Mouse (Mus musculus): Measurements from ENCODE around the gene Slc9a3r2.
A peak's percentile ranks its signal among the peaks of the same experiment; 100 is the strongest.
"Not testable (repeated sequence)": the region's sequence is repeated elsewhere in the genome, so short reads cannot be mapped to it uniquely, and the experiment has no call there.

The Slc9a3r2 gene

DNA sequence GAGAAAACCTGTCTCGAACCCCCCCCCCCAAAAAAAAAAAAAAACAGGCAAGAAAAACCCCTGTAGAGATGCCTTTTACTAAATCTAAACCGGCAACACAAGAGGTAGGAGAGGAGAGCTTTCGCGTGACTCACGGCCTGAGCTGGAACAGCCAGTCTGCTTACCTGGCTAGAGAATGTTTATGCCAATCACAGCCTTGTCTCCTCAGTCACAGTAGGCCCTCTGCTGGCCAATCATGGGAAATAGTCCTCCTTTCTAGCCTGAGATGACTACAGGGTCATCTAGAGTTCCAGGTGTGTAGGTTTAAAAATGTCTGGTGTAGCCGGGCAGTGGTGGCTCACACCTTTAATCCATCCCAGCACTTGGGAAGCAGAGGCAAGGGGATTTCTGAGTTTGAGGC lies 17.3 kb upstream of the Slc9a3r2 start:
- peak; percentile 80 for DNase-seq (ENCODE audit: low read depth, low spot score)

DNA sequence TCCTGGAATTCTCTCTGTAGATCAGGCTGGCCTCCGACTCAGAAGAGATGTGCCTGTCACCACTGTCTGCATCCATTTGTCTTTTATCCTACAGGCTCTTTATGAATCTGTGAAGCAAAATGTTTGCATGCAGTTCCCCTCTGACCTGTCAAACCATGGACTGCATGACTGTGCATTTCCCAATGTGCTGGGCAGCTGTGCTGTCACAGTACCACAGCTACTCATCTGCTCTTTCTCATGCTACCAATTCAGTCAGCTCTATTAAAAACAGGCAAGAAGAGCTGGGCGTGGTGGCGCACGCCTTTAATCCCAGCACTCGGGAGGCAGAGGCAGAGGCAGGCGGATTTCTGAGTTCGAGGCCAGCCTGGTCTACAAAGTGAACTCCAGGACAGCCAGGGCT lies 16.9 kb upstream of the Slc9a3r2 start:
- DNase-seq (ENCODE audit: low read depth, low spot score): not testable (repeated sequence)

DNA sequence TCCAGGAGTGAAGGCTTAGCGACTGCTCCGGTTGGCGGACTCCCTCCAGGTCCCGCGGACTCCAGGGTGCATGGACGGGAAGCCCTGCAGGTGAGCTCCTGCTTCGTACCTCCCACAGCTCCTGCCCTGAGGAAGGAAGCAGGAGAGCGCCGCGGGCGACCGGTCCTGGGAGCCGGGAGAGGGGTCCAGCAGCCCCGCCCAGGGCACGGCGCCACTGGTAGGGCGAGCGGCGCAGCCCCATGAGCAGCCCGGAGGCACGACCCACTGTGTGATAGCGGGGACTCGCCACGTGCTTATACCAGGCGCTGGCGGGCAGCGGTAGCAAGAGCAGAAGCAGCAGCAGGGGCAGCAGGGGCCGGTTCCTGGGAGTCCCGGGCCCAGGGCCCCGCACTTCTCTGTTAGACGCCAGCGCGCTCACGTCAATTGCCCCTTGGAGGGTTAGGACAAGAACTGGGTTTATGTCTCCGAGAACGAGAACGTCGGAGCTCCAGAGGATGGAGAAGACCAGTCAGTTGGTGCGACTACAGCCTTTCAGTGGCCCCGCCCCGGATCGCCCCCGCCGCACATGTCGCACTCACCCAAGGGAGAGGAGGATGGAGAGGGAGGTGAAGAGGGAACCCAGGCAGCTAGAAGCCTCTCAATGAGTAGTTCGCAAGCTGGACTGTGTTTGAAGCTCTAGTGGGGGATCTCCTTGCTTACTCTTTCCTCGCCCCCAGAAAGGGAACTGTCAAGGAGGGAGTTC lies 8.1 kb upstream of the Slc9a3r2 start, which contains the start of gene Npw:
Gene Npw (minus strand): TSS at position 441 of the 742 bp plus-strand sequence.
- DNase-seq (ENCODE audit: low read depth, low spot score): no peak

DNA sequence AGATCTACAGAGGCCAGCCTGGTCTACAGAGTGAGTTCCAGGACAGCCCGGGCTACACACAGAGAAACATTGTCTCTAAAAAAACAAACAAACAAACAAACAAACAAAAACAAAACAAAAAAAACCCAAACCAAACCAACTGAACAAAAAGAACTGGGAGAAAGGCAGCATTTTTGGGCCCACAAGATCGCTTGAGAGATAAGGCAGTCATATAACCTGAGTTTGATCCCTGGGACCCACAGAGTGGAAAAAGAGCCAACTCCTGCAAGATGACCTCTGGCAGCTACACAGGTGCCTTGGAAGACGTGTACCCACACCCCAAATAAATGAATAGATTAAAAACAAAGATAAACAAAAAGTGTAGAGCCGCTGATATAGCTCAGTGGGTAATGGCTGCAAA lies 4.8 kb upstream of the Slc9a3r2 start:
- no peak for DNase-seq (ENCODE audit: low read depth, low spot score)

DNA sequence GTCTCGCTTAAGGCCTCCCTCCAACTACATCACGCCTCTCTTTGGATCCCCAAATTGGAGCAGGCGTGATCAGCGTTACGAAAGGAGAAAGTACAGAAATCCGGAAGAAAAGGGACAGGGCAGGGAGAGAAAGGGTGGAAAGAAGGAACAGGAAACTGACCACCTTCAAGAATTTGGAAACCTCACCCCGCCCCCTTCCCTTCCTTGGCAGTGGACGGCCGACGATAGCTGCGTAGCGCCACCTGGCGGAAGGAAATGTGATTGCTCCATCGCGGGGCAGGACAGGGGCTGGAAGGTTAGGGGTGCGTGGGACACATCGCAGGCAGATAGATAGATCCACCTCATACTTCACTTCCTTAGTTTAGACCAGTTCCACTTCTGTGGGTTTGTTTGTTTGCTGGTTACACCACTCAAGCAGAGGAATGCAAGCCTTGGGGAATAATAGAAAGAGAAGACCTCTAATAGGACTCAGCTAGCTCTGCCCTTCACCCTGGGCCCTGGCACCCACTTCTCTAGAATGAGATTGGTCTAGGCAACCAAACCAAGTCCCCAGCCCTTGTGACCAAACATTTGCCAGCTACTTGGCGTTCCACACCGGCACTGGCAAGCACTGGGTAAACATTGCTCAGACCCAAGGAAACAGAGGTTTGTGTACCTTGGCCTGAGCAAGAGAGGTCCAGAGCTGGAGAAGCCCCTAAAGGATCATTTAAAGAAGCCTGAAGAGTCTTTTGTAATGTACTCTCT lies 4.0 kb upstream of the Slc9a3r2 start:
- peak; percentile 80 for DNase-seq (ENCODE audit: low read depth, low spot score)

DNA sequence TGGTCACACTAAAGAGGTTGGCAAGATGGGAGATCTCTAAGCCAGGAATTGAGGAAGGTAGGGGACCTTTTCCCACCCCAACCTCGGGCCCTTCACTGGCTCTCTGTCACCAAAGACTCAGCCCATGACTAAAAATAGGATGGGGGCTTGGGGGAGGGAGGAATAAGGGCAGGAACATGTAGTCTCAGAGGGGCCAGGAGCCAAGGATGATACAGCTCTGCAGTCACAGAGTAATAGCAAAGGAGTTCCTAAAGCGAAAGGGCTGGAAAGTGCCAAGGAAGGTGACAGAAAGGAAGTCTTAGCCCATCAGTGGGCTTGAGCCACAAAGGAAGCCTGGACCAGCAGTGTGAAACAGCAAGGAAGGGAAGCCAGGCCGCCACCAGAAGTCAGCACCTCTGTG lies 1.7 kb upstream of the Slc9a3r2 start:
- no peak for DNase-seq (ENCODE audit: low read depth, low spot score)

DNA sequence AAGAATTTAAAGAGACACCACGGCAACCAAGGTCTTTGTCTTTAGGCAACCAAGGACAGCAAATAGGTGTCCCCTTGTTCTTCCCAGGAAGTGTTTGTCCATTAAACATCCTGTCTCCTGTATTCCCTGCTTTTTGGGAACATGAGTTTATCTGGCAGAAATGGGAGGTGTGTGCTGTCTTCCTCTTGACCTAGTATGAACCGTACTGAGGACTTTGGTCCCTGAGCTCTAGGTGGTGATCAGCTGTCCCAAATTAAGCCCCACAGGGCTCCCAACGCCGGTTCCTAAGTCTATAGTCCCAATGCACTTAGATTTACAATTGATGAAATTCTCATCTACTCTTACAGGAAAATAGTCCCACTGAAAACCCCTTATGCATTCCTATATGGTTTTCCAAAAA lies 639 bp upstream of the Slc9a3r2 start:
- DNase-seq (ENCODE audit: low read depth, low spot score): no peak

DNA sequence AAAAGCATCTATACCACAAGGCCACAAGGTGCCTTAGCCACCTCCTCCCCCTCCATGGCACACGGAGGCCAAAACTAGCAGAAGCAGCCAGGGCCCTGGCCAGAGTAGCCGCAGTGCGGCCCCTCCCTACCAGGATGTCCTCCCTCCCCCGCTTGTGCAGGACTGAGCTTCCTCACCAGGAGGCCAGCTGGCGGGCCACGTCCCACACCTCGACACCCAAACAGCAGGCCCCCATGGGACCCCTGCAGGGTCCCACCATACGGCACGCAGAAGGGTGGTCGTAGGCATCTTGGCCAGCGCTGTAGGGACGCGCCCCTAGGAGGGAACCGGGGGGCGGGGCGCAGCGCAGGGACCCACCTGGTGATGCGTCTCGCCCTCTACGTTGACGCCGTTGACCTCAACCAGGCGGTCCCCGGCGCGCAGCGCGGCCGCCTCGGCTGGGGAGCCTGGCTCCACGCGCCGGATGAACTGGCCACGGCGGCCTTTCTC lies 502 bp downstream of the Slc9a3r2 start:
- no peak for DNase-seq (ENCODE audit: low read depth, low spot score)

DNA sequence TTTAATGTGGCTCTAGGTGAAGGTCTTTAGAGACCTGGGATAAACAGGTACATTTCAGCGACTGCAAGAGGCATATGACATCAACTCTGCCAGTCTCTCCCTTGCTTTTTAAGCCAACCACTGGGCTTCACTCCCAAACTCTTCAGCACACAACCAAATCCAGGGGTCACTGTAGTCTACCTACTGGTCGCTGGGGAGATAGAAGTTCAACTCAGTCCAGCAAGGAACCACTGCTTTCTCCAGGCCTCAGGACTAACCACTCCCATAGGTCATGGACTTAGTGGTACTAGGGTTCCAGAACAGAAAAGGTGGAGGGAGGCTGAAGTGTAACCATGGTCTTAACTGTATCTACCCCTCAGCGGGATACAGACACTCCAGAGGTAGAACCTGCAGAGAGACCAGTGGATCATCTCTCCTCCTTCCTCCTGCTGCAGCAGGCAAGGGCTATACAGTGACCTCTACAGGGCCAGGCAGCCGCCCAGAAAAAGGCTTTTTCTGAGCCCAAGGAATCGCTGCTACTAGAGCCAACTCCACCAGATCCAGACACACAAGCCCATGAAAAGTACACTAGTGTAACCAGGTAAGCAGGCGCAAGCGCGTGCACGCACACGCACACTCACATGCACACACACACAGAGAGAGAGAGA lies 1.3 kb downstream of the Slc9a3r2 start:
- DNase-seq (ENCODE audit: low read depth, low spot score): no peak

DNA sequence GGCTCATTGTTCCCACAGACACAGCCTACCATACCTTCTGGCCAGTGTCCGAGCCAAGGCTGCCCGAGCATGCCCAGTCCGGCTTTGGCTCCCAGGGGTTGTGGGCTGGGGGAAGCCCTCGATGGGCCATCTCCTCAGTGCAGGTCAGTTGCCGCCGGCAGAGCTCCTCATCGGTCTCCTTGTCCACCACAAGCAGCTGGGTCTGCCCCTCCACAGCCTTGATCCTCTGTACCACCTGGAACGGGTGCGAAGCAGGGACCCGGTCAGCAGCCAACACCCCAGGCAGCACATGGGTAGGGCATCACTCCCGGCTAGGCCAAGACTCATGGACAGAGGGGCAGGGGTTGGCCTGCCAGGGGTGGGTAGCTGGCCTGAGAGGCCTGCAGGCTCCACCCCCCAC lies 2.6 kb downstream of the Slc9a3r2 start:
- no peak for DNase-seq (ENCODE audit: low read depth, low spot score)

DNA sequence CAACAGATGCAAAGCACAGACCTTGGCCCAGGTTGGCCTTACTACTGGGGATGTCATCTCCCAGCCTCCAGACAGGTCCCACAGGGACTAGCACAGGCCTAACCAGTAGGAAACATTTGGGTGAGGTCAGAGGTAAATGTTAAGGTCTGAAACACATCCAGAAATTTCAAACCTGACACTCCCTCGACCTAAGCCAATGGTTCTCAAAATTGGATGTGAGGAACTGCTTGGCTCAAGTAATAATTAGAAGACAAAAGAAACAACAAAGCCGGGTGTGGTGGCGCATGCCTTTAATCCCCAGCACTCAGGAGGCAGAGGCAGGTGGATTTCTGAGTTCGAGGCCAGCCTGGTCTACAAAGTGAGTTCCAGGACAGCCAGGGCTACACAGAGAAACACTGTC lies 3.7 kb downstream of the Slc9a3r2 start:
- DNase-seq (ENCODE audit: low read depth, low spot score): no peak

DNA sequence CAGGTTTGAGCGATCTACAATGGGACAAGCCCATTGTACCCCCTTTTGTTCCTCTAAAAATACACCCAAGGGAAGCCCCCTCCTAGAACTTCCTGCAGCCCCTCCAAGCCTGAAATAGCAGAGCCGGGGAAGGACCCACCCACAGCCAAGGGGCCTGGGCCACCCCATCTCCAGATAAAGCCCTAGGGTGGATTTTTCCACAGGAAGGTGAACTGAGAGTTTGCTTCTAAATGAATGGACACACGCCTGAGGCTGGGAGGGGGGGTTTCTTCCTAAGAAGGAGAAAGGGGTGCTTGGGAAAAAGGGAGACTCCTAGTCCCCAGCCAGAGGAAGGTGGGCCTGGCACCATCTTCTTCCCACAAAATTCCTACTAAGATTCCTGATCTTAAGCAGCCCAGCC lies 4.2 kb downstream of the Slc9a3r2 start:
- DNase-seq (ENCODE audit: low read depth, low spot score): no peak

DNA sequence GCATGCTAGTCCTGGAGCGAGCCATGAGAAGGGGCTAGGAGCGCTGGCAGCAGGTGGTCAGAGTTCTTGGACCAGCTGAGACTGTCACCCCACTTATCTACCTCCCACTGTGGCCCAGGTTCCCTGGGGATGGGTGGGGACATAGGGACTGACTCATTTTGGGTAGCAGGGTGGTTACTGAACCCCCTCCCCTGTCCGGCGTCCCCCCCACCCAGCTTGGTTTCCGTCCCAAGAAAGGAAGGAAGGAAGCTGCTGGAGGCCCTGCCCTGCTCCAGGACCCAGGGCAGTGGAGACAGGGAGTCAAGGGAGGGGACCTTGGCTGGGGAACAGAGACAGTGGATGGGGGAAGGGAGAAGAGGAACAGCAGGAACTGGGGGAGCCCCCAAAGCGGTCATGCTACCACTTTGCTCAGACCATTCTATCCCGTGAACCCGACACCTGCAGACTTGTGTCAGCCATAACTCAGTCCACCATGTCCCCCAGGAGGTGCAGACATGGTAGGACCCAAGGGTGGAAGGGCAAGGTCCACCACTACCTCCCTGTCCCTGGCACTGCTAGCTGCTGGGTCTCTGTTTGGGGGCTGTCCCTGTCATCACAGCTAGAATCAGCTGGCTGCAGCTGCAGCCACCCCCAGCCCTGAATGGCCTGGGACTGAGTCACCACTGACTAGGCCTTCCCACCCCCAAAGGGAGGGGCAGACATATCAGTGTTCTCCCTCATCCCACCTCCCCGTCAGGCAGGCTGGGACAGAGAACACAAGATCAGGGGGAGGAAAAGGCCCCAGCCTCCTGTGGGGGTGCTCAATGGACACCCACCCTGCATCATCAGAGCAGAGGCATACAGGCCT lies 5.0 kb downstream of the Slc9a3r2 start:
- DNase-seq (ENCODE audit: low read depth, low spot score): peak; percentile 64

DNA sequence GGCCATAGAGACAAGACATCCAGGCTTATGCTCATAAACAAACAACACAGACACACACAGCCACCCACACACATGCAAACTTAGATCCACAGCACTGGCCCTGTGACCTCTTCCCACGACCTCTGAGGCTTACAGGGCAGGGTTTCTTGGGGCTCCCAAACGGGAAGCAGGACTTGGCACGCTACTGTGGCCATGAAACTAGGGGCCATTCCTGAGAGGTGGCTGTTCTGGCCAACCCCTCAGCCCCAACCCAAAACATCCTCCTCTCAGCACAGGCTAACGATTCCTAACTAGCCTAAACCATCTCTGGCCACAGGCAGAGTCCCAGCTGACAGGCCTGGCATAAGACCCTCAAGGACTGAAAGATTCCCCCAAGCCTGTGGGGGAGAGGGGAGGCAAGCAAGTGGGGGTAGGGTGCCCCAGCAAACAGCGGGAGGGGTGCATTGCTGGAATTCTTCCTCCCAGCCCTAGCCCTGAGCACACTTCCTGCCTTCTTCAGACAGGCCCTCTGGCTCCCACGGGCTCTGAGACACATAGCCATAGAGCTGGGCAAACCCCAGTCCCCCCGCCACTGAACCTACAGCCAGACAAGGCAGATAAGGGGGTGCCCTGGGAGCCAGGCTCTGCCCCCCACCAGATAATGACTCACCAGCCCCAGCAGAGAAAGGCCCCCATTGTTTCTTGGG lies 6.0 kb downstream of the Slc9a3r2 start:
- DNase-seq (ENCODE audit: low read depth, low spot score): no peak

DNA sequence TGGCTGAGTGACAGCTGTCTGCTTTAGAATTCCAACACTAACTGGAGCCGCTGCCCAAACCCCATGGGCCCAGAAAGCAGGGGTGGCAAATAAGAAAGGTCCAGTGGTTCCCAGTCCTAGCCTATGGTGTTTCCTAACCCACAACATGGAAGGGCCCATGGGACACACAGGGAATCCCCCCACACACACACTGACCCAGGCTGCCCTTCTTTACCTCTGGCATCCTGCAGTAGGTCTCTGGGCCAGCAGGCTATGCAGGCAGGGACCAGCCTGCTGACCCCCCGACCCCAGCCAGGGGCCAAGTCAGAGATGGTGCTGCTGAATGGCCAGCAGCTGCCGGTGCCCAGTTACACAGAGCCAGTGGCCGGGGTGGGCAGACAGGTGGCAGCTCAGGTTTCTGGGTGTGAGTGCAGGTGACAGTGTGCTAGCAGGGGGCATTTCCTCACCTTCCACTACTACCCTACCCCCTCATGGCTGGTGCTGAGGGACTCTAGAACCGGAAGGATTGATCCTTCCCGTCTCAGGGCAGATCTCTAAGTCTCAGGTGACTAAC lies 7.3 kb downstream of the Slc9a3r2 start:
- no peak for DNase-seq (ENCODE audit: low read depth, low spot score)

DNA sequence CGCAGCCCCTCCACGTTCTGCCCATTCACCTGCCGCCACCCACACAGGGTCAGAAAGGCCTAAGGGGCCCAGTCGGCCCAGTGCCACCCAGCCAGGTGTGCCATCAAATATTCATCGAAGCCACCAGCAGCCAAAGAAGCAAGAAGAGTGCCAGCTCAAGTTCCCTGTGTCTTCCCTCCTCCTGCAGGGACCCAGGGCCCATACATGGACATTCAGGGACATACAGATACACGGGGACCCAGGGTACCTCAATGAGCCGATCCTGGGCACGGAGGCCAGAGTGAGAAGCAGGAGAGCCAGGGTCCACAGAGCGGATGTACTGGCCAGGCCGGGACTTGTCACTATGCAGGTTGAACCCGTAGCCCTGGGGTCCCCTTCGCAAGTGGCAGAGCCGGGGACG lies 8.2 kb downstream of the Slc9a3r2 start:
- no peak for DNase-seq (ENCODE audit: low read depth, low spot score)

DNA sequence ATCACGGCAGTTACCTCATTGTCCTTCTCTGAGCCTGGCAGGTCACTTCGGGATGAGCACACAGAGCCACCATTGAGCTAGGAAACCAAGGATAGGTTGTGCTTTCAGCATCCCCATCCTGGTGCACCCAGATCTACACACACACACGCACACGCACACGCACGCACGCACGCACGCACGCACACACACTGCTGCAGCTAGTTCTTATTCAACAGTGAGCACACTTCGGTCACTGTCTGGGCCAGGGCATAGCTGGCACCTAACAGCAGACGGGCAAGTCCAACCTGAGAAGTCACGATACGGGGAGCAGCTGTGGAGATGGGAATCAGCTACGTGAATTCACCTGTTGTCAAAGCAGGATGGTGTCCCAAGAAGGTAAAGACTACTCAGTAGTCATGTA lies 9.5 kb downstream of the Slc9a3r2 start:
- DNase-seq (ENCODE audit: low read depth, low spot score): no peak

DNA sequence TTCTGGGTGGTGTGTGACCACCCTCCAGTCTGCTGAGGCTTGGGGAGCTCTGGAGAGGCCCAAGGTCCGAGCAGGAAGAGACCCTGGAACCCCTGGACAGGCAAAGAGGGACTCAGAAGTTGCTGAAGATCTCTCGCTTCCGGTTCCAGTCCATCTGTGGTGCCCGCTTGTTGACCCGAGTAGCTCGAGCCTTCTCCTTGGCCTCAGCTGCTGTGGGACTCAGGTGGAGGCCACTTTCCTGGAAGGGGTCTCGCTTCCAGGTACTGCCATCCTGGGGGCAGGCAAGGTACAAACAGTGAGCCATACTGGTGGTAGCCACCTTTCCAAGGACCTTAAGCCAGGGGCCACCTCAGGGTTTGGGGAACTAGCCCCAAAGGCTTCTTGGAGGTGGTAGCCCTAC lies 10.0 kb downstream of the Slc9a3r2 start:
- DNase-seq (ENCODE audit: low read depth, low spot score): no peak

DNA sequence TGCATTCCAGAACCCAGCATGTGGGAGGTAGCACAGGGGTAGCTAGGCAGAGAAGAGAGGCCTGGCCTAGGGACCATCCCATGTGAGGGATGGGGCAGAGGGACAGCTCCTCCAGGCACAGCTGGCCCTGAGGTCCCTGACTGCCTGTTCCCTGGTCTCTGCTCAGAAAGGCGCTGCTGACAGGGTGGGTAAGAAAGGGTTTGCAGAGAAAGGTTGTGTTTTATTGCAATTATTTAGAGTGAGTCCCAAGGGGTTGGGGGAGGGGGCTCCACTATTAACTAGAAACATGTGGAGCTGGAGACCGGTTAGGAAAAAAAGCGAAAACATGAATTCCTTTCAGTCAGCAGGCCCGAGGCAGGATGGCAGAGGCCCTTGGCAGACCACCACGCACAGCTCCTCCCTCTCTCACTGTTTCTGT lies 10.5 kb downstream of the Slc9a3r2 start:
- DNase-seq (ENCODE audit: low read depth, low spot score): no peak

DNA sequence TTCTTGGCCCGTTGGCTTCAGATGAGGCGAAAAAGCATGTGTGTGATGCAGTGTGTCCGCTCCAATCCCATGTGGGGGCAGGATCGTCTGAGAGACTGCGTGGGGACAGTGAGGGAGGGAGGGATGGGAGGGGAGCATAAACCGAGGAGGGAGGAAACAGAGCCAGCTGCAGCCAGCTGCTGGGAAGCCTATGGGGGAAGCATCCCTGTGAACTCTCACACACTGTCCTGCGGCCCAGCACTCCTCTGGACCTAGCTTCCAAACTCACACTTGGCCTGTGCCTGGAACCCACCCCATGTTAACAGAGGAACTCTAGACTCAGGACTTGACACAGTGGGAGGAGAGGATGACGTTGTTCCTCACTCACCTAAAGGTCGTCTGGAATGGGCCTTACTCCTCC lies 11.3 kb downstream of the Slc9a3r2 start:
- DNase-seq (ENCODE audit: low read depth, low spot score): no peak

DNA sequence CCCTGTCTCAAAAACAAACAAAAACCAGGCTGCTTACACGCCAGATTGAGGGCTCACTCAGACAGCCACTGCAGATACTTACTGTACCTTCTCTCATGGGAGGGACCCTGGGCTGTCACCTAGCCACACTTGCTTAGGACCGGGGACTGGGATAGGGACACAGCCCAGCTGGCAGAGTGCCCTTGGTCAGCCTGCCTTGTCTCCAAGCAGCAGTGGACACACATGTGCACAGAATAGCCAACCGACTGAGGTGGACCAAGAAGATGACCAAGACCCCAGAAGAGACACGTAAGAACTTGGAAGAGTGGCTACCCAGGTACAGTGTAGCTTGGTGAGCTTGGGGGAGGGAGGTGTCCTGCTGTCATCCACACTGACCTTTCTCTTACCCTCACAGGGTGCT lies 11.9 kb downstream of the Slc9a3r2 start:
- DNase-seq (ENCODE audit: low read depth, low spot score): no peak
